Mouse (Mus musculus): ENCODE data around the gene Tex10. TPM values are rescaled to one million over a fixed set of nuclear protein-coding genes. Genes with fewer than 3 reads are reported as not detected.
"Not testable (repeated sequence)": the region's sequence is repeated elsewhere in the genome, so short reads cannot be mapped to it uniquely, and the experiment has no call there.

Tex10 gene
- total RNA-seq, 1 experiment from 2014 or later = 23.0 TPM

DNA sequence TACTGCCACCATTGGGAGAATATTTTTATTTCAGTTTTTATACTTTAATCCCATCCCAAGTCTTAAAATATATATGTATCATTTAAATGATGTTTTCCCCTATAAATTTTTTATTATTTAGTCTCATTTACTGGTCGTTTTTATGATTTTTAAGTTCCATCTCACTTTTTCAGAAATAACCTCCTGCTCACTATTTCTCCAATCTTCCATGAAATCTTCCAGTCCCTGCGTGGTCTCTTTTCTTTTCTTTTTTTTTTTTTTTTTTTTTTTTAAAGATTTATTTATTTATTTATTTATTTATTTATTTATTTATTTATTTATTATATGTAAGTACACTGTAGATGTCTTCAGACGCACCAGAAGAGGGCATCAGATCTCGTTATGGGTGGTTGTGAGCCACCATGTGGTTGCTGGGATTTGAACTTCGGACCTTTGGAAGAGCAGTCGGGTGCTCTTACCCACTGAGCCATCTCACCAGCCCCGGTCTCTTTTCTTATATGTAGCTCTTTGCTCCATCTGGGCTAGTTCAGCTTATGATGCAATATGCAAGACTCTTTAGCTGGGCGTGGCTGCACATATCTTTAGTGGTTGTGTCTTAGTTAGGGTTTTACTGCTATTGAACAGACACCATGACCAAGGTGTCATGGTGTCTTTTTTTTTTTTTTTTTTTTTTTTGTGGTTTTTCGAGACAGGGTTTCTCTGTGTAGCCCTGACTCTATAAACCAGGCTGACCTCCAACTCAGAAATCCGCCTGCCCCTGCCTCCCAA is 67.4 kb downstream of the Tex10 start:
- DNase-seq = not testable (repeated sequence)

DNA sequence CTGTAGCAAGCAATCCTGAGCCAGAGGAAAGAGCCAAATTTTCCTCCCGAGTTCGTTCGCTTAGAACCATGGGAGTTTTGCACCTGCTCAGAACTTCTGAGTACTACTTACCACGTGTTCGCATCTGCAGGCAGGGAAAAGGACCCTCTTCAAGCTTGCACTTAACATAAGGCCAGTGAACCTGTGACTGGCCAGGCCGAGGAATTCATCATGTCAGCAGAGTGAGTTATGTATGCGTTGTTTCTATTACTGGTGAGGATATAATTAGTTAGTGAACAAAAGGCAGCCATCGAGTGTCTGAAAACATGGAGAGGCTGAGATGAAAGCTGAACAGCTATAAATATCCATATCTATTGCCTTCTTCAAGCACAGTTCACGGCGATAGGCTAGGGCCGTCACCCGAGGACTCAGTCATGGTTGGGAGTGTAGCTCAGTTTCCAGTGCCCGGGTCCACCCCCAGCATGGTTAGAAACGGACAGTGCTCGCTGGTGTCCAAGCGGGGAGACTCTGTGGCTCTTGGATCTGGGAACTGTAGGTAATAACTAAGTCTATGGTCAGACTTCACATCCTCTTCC is 70.1 kb downstream of the Tex10 start:
- DNase-seq = no peak

DNA sequence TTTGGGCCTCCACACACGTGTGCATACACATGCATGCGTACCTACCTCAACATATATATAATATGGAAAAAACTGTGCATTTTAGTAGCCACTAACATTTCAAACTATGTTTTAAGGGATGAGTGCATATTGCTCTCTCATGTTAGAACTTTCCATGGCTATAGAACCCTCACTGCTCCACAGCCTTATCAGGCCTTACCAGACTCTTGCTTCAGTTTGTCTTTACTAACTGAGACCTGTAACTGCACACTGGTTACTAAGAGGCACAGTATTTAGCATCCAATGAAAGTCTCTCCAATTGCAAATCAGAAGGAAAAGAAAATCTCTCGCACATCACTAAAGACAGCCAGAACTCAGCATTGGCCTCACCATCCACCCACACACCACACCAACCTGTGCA is 76.3 kb downstream of the Tex10 start:
- no peak for DNase-seq

DNA sequence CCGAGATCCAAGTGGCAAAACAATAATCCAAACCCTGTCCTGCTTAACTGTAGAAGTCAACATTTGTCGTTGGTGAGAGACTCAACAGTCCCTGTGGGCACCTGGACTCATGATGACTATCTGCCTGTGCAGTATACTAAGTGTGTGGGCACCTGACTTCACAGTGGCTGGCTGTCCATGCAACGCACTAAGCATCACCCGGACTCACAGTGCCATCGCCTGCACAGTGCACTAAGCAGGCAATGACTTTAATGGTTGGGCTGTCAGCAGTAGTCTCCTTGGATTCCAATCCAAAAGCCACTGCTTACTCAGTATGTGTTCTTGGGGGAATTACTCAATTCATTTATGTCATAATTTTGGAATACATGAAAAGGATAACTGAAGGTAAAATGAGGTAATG is 90.8 kb downstream of the Tex10 start:
- peak; percentile 20 for DNase-seq

DNA sequence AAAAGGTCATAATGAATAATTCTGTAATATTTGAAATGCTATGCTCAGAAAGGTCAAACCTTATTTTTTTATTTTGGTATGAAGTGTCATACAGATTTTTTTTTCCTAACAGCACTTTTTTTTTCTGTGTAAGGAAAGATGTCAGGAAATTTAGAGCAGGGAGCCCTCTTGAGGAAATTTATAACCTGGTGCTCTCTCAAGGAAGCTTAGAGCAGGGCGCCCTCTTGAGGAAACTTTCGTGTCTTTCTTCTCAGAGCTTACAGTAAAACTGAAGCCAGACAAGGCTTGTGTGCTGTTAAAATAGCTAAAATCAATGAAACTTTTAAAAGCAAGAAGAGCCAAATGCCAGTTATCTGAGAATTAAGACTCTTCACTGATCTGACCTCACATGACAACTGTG is 92.3 kb downstream of the Tex10 start:
- peak; percentile 82 for DNase-seq

Other genes starting within 250 kb of the Tex10 start
- 60.0 and 63.1 TPM in 2 replicates for gene Erp44, start 193.9 kb downstream of the Tex10 start, total RNA-seq (2021)
- gene Invs, start 193.7 kb downstream of the Tex10 start, total RNA-seq (2021) = 8.3 and 11.2 TPM in 2 replicates
- 18.7 and 22.9 TPM in 2 replicates for gene Msantd3, start 66.5 kb upstream of the Tex10 start, total RNA-seq (2021)
- gene Tmeff1, start 111.7 kb upstream of the Tex10 start, total RNA-seq (2021) = 23.0 and 31.5 TPM in 2 replicates
- gene Cavin4, start 190.1 kb upstream of the Tex10 start, total RNA-seq (2021) = 0.82 and 0.98 TPM in 2 replicates